Mouse (Mus musculus) forebrain, embryonic 14.5 days (tissue): ENCODE results near the gene Gapdh. TPM values are rescaled to one million over a fixed set of nuclear protein-coding genes. Genes with fewer than 3 reads are reported as not detected.

ENCODE experiments used
- ATAC-seq: fragments of 200-750 bp; cut with Nextera tagmentation; 2 replicates; pipeline ENCODE4 v1.8.0; 2017; ENCODE audit warnings: mild to moderate bottlenecking, moderate library complexity
- DNase-seq: peaks from one replicate; pipeline ENCODE4 v3.0.0-alpha.2; 2015; ENCODE audit warnings: low spot score
- H3K27ac ChIP-seq: fragments of 300-500 bp; sonication (generic); 2 replicates; pipeline ENCODE4 v1.5.1; 2014; ENCODE audit warnings: low read depth, mild to moderate bottlenecking, control low read depth, low read length, moderate library complexity
- H3K27me3 ChIP-seq: fragments of 300-500 bp; sonication (generic); replicated peaks from 2 replicates; pipeline ENCODE4 v1.6.1; 2014; ENCODE audit warnings: low read length, control low read depth, mixed read lengths; ENCODE audit not compliant: control insufficient read depth, insufficient read depth
- H3K36me3 ChIP-seq: fragments of 300-500 bp; sonication (generic); 2 replicates; pipeline ENCODE4 v1.6.1; 2014; ENCODE audit warnings: low read length, control low read depth; ENCODE audit not compliant: control insufficient read depth, insufficient read depth
- H3K4me1 ChIP-seq: fragments of 300-500 bp; sonication (generic); 2 replicates; pipeline ENCODE4 v1.6.1; 2014; ENCODE audit warnings: antibody characterized with exemption, low read length, control low read depth; ENCODE audit not compliant: control insufficient read depth, insufficient read depth
- H3K4me2 ChIP-seq: fragments of 300-500 bp; sonication (generic); 2 replicates; pipeline ENCODE4 v1.6.1; 2014; ENCODE audit warnings: mild to moderate bottlenecking, control low read depth, low read length
- H3K4me3 ChIP-seq: fragments of 300-500 bp; sonication (generic); 2 replicates; pipeline ENCODE4 v1.5.1; 2014; ENCODE audit warnings: low read depth, low read length, control low read depth
- H3K9ac ChIP-seq: fragments of 300-500 bp; sonication (generic); 2 replicates; pipeline ENCODE4 v1.6.1; 2014; ENCODE audit warnings: mild to moderate bottlenecking, low read length, control low read depth, moderate library complexity
- H3K9me3 ChIP-seq: fragments of 300-500 bp; sonication (generic); replicated peaks from 2 replicates; pipeline ENCODE4 v1.6.1; 2016; ENCODE audit warnings: low read length, control low read depth, mixed read lengths; ENCODE audit not compliant: control insufficient read depth
- WGBS: fragments of 180-500 bp; shearing (Covaris S2); extraction: QIAGEN DNeasy Blood & Tissue Kit; methylation state at CpG from one replicate; pipeline ENCODE4 v1.1.7; 2014; 5-methylcytosine and 5-hydroxymethylcytosine counted together
- polyA plus RNA-seq: library from polyadenylated mRNA; unstranded; fragments of >200 nt; fragmentation: Nextera tagmentation; extraction: Ambion mirVana; gene quantifications from 2 replicates; pipeline ENCODE4 v1.2.1, GENCODE M21; 2014

Gapdh gene
- polyA plus RNA-seq, 1 experiment from 2014 or later: 1,964 TPM

DNA sequence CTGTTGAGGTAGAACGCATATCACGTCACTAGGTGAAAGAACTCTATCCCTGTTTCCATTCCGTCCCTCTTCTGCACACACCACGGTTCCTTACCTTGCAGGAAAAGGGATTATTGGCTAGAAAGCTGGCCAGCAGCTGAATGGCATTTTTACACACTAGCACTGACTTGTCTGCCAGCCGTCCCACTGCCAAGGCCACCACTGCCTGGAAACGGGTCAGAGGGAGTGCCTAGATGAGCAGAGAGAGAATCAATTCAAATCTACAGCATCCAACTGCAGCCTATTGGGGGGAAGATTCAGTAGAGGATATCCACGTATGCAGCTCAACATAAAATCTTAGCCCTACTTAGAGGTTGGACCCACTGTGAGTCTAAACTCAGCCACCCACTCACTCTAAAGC, 13.3 kb upstream of the Gapdh start:
- Histone ChIP-seq H3K36me3 (peaks cover 99% of the 10 kb centered on the region), H3K4me1 (no peaks in the 10 kb centered on the region), H3K4me2 (no peak overlapping the region), H3K4me3 (no peak overlapping the region), H3K9me3 (no peaks in the 10 kb centered on the region), H3K27me3 (no peaks in the 10 kb centered on the region), H3K9ac (no peak overlapping the region), H3K27ac (no peak overlapping the region)
- WGBS: 92% methylated on average over 7 of the region's 7 CpGs
- ATAC-seq: no peak
- no peak for DNase-seq

GRCm38 (mm10) chr6:125175469-125175868, 9.2 kb upstream of the Gapdh start:
- no peaks in the 10 kb centered on the region for H3K27me3 ChIP-seq
- DNase-seq (no peak), ATAC-seq (no peak)
- 91% methylated on average over 5 of the region's 5 CpGs for WGBS
- no peak overlapping the region for H3K4me2 ChIP-seq
- no peaks in the 10 kb centered on the region for H3K4me1 ChIP-seq
- no peak overlapping the region for H3K9ac ChIP-seq
- H3K27ac ChIP-seq: no peak overlapping the region
- H3K9me3 ChIP-seq: no peaks in the 10 kb centered on the region
- H3K36me3 ChIP-seq: peaks cover 99% of the 10 kb centered on the region
- no peak overlapping the region for H3K4me3 ChIP-seq

DNA sequence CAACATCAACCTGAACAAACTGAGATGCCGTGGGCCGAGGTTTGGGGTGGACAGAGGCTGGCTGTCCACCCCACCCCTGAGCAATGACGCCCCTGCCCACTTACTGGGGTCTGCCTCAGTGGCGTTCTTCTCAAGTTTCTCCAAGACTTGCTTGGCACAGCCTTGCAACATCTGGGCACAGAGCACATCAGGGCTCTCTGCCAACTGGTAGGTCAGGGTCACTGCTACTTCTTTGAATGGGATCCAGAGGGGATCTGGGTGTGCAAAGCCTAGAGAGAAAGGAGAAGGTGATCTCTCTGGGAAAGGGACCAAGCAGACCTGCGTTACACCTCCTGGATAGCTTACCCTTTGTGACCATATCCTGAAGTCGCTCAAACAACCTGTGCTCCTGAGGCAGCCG, 7.0 kb upstream of the Gapdh start:
- Histone ChIP-seq H3K9ac (no peak overlapping the region), H3K4me2 (no peak overlapping the region), H3K4me1 (no peaks in the 10 kb centered on the region), H3K27me3 (no peaks in the 10 kb centered on the region), H3K27ac (no peak overlapping the region), H3K9me3 (no peaks in the 10 kb centered on the region), H3K4me3 (no peak overlapping the region), H3K36me3 (peaks cover 99% of the 10 kb centered on the region)
- ATAC-seq: no peak
- no peak for DNase-seq
- WGBS: 92% methylated on average over 7 of the region's 7 CpGs

GRCm38 (mm10) chr6:125172474-125172873, 6.2 kb upstream of the Gapdh start:
- H3K4me2 ChIP-seq: no peak overlapping the region
- no peak for ATAC-seq
- H3K9me3 ChIP-seq: no peaks in the 10 kb centered on the region
- H3K4me1 ChIP-seq: peaks cover 3% of the 10 kb centered on the region; the same call in 1 of the 2 replicates
- peaks cover 99% of the 10 kb centered on the region for H3K36me3 ChIP-seq
- H3K4me3 ChIP-seq: no peak overlapping the region
- no peaks in the 10 kb centered on the region for H3K27me3 ChIP-seq
- no peak overlapping the region for H3K9ac ChIP-seq
- H3K27ac ChIP-seq: no peak overlapping the region
- 95% methylated on average over 2 of the region's 2 CpGs for WGBS
- no peak for DNase-seq

- Histone ChIP-seq H3K9ac (no peak overlapping the region), H3K36me3 (peaks cover 78% of the 10 kb centered on the region), H3K27ac (no peak overlapping the region), H3K4me3 (no peak overlapping the region), H3K9me3 (no peaks in the 10 kb centered on the region), H3K4me2 (no peak overlapping the region), H3K27me3 (no peaks in the 10 kb centered on the region), H3K4me1 (peaks cover 18% of the 10 kb centered on the region)
- ATAC-seq (no peak), DNase-seq (no peak)
- 88% methylated on average over 6 of the region's 6 CpGs for WGBS
Observed at GRCm38 (mm10) chr6:125170194-125170593, 3.9 kb upstream of the Gapdh start.

GRCm38 (mm10) chr6:125168086-125168485, 1.8 kb upstream of the Gapdh start:
- Histone ChIP-seq H3K4me3 (no peak overlapping the region), H3K9me3 (no peaks in the 10 kb centered on the region), H3K4me2 (no peak overlapping the region), H3K9ac (no peak overlapping the region), H3K4me1 (peaks cover 29% of the 10 kb centered on the region), H3K27me3 (no peaks in the 10 kb centered on the region), H3K27ac (no peak overlapping the region), H3K36me3 (peaks cover 69% of the 10 kb centered on the region)
- ATAC-seq (no peak), DNase-seq (no peak)
- 91% methylated on average over 14 of the region's 14 CpGs for WGBS

DNA sequence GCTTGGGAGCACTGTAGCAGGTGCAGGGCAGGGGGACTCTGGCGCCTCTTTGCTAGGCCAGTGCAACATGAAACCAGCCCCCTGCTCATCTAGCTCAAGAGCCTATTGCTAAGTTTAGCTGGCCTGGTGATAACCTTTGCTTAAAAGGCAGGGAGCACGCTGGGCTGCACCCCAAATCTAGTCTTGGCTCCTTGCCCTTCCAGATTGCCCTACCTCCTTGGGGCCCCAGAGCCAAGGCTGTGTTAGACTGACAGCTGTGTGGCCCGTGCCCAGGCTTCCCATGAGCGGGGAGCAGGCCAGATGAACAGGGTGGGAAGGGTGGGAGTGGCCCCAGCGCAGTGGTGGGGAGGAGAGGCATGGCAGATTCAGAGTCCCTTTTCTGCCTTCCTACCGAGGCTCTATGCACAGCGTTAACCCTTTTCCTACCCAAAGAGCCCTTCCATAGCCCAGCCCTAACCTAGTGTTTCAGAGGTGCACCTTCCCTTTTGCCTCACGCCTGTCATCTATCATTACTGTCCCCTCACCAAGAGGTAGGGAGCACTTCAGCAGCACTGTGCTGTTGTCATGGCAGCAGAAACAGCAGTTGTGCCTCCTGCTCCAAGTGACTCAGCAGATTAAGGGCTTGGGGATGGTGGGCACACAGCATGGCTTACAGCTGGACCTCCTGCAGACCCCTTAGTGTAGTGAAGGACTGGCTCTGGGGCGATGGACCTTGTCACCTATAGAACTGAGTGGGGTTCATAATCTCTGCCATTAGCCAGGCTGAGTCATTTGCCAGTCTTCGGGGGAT, 789 bp upstream of the Gapdh start:
- Histone ChIP-seq H3K4me2 (peak overlapping the region; percentile 96), H3K4me3 (peak overlapping the region; percentile 99), H3K27ac (peak overlapping the region; percentile 91), H3K9me3 (no peaks in the 10 kb centered on the region), H3K27me3 (no peaks in the 10 kb centered on the region), H3K9ac (peak overlapping the region; percentile 48; the same call in 1 of the 2 replicates), H3K36me3 (peaks cover 66% of the 10 kb centered on the region), H3K4me1 (peaks cover 29% of the 10 kb centered on the region)
- ATAC-seq (no peak), DNase-seq (peak; percentile 69)
- WGBS: 12% methylated on average over 10 of the region's 10 CpGs

DNA sequence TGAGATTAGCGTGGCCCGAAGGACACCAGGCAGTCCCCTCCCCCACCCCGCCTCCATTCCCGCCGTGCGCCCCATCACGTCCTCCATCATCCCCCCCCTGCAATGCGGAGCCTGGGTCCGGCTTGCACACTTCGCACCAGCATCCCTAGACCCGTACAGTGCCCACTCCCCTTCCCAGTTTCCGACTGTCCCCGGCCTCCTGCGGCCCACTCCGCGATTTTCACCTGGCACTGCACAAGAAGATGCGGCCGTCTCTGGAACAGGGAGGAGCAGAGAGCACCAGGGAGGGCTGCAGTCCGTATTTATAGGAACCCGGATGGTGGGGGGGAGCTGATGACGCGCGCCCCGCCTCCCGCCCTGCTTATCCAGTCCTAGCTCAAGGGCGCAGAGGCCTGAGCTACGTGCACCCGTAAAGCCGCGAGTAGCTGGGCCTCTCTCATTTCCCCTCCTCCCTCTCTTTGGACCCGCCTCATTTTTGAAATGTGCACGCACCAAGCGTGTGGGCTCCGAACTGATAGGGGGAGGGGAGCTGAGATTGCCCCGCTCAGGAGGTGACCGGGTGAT, 857 bp downstream of the Gapdh start:
- H3K27ac ChIP-seq: peak overlapping the region; percentile 91
- ATAC-seq (peak; percentile 93), DNase-seq (peak; percentile 98)
- peak overlapping the region; percentile 99 for H3K4me3 ChIP-seq
- H3K4me1 ChIP-seq: peaks cover 29% of the 10 kb centered on the region
- no peaks in the 10 kb centered on the region for H3K9me3 ChIP-seq
- WGBS: under 1% methylated on average over 36 of the region's 36 CpGs
- H3K4me2 ChIP-seq: peak overlapping the region; percentile 96
- H3K27me3 ChIP-seq: no peaks in the 10 kb centered on the region
- peaks cover 63% of the 10 kb centered on the region for H3K36me3 ChIP-seq
- peak overlapping the region; percentile 97 for H3K9ac ChIP-seq

GRCm38 (mm10) chr6:125164672-125165327, 1.5 kb downstream of the Gapdh start:
- peak overlapping the region; percentile 97 for H3K9ac ChIP-seq
- ATAC-seq (peak; percentile 42), DNase-seq (peak; percentile 80)
- H3K4me3 ChIP-seq: peak overlapping the region; percentile 99
- H3K4me2 ChIP-seq: peak overlapping the region; percentile 96
- H3K9me3 ChIP-seq: no peaks in the 10 kb centered on the region
- WGBS: under 1% methylated on average over 39 of the region's 39 CpGs
- peaks cover 29% of the 10 kb centered on the region for H3K4me1 ChIP-seq
- no peaks in the 10 kb centered on the region for H3K27me3 ChIP-seq
- peaks cover 63% of the 10 kb centered on the region for H3K36me3 ChIP-seq
- H3K27ac ChIP-seq: peak overlapping the region; percentile 91
